Mouse (Mus musculus) hindbrain, embryonic 12.5 days (tissue): ENCODE measurements around the gene Eif2ak1. TPM values are rescaled to one million over a fixed set of nuclear protein-coding genes. Genes with fewer than 3 reads are reported as not detected.
"Not testable (repeated sequence)": the region's sequence is repeated elsewhere in the genome, so short reads cannot be mapped to it uniquely, and the experiment has no call there.

ENCODE experiments used
- ATAC-seq: fragments of 200-750 bp; cut with Nextera tagmentation; 2 replicates; pipeline ENCODE4 v1.8.0; 2017; ENCODE audit warnings: moderate TSS enrichment; ENCODE audit not compliant: low FRiP score
- H3K27ac ChIP-seq: fragments of 300-500 bp; sonication (generic); 2 replicates; pipeline ENCODE4 v1.5.1; 2016; ENCODE audit warnings: mild to moderate bottlenecking
- H3K27me3 ChIP-seq: fragments of 300-500 bp; sonication (generic); 2 replicates; pipeline ENCODE4 v1.6.1; 2016; ENCODE audit warnings: mild to moderate bottlenecking
- H3K36me3 ChIP-seq: fragments of 300-500 bp; sonication (generic); 2 replicates; pipeline ENCODE4 v1.6.1; 2016; ENCODE audit warnings: mild to moderate bottlenecking
- H3K4me1 ChIP-seq: fragments of 300-500 bp; sonication (generic); 2 replicates; pipeline ENCODE4 v1.6.1; 2016
- H3K4me2 ChIP-seq: fragments of 300-500 bp; sonication (generic); replicated peaks from 2 replicates; pipeline ENCODE4 v1.6.1; 2016; ENCODE audit warnings: mild to moderate bottlenecking
- H3K4me3 ChIP-seq: fragments of 300-500 bp; sonication (generic); 2 replicates; pipeline ENCODE4 v1.5.1; 2016; ENCODE audit warnings: mild to moderate bottlenecking
- H3K9ac ChIP-seq: fragments of 300-500 bp; sonication (generic); 2 replicates; pipeline ENCODE4 v1.6.1; 2016; ENCODE audit warnings: mild to moderate bottlenecking, moderate library complexity
- H3K9me3 ChIP-seq: fragments of 300-500 bp; sonication (generic); replicated peaks from 2 replicates; pipeline ENCODE4 v1.6.1; 2016; ENCODE audit warnings: mild to moderate bottlenecking
- WGBS: fragments of 180-500 bp; shearing (Covaris S2); methylation state at CpG from one replicate; pipeline ENCODE4 v1.1.7; 2016; 5-methylcytosine and 5-hydroxymethylcytosine counted together
- polyA plus RNA-seq: library from polyadenylated mRNA; unstranded; fragments of >200 nt; fragmentation: Nextera tagmentation; extraction: Ambion mirVana; gene quantifications from 2 replicates; pipeline ENCODE4 v1.2.1, GENCODE M21; 2016

Eif2ak1 gene
- 47.8 and 51.7 TPM in 2 replicates for polyA plus RNA-seq

- H3K9ac ChIP-seq: peak within 1 kb of the TSS; percentile 88
- H3K9me3 ChIP-seq: no peaks in the 10 kb centered on the region
- peak within 1 kb of the TSS; percentile 72 for H3K27ac ChIP-seq
- peak; percentile 99 for ATAC-seq
- no peaks in the 10 kb centered on the region for H3K36me3 ChIP-seq
- H3K4me2 ChIP-seq: peak within 1 kb of the TSS; percentile 71
- peaks cover 11% of the 10 kb centered on the region for H3K4me1 ChIP-seq
- no peaks in the 10 kb centered on the region for H3K27me3 ChIP-seq
- H3K4me3 ChIP-seq: peak within 1 kb of the TSS; percentile 88
- under 1% methylated on average over 37 of the region's 37 CpGs for WGBS
These were observed at the start of gene Eif2ak1 for GRCm38 (mm10) chr5:143817116-143817930. Gene Eif2ak1, plus strand, starts transcription at chr5:143817788.

- no peak overlapping the region for H3K4me2 ChIP-seq
- H3K27ac ChIP-seq: no peak overlapping the region
- no peak overlapping the region for H3K9ac ChIP-seq
- ATAC-seq: no peak
- H3K4me3 ChIP-seq: no peak overlapping the region
- H3K4me1 ChIP-seq: no peaks in the 10 kb centered on the region
- no peaks in the 10 kb centered on the region for H3K36me3 ChIP-seq
- H3K27me3 ChIP-seq: no peaks in the 10 kb centered on the region
- 88% methylated on average over 7 of the region's 8 CpGs for WGBS
- H3K9me3 ChIP-seq: no peaks in the 10 kb centered on the region
These were observed 35.6 kb upstream of the Eif2ak1 start for GRCm38 (mm10) chr5:143781951-143782350.

- Histone ChIP-seq H3K4me3 (no peak overlapping the region), H3K27ac (no peak overlapping the region), H3K9ac (no peak overlapping the region), H3K27me3 (no peaks in the 10 kb centered on the region), H3K4me2 (no peak overlapping the region), H3K9me3 (no peaks in the 10 kb centered on the region), H3K4me1 (no peaks in the 10 kb centered on the region), H3K36me3 (no peaks in the 10 kb centered on the region)
- no peak for ATAC-seq
- WGBS: 86% methylated on average over 6 of the region's 6 CpGs
These were observed 32.2 kb upstream of the Eif2ak1 start for GRCm38 (mm10) chr5:143785391-143785790.

- not testable (repeated sequence) for H3K4me2 ChIP-seq, ATAC-seq, H3K27me3 ChIP-seq, H3K4me3 ChIP-seq, H3K27ac ChIP-seq, H3K4me1 ChIP-seq, H3K9me3 ChIP-seq, H3K36me3 ChIP-seq, H3K9ac ChIP-seq
- 83% methylated on average over 6 of the region's 6 CpGs for WGBS
These were observed 16.4 kb upstream of the Eif2ak1 start for GRCm38 (mm10) chr5:143801216-143801615.

- H3K4me3 ChIP-seq: no peak overlapping the region
- no peaks in the 10 kb centered on the region for H3K9me3 ChIP-seq
- no peaks in the 10 kb centered on the region for H3K4me1 ChIP-seq
- no peak for ATAC-seq
- H3K36me3 ChIP-seq: no peaks in the 10 kb centered on the region
- WGBS: 86% methylated on average over 18 of the region's 18 CpGs
- H3K27me3 ChIP-seq: no peaks in the 10 kb centered on the region
- H3K9ac ChIP-seq: no peak overlapping the region
- no peak overlapping the region for H3K27ac ChIP-seq
- no peak overlapping the region for H3K4me2 ChIP-seq
These were observed 13.4 kb upstream of the Eif2ak1 start for GRCm38 (mm10) chr5:143804056-143804765.

GRCm38 (mm10) chr5:143807268-143807667 is 10.3 kb upstream of the Eif2ak1 start:
- H3K4me1 ChIP-seq: no peaks in the 10 kb centered on the region
- WGBS: 71% methylated on average over 3 of the region's 3 CpGs
- H3K9ac ChIP-seq: no peak overlapping the region
- no peaks in the 10 kb centered on the region for H3K36me3 ChIP-seq
- no peaks in the 10 kb centered on the region for H3K9me3 ChIP-seq
- H3K27ac ChIP-seq: no peak overlapping the region
- no peak overlapping the region for H3K4me3 ChIP-seq
- H3K4me2 ChIP-seq: no peak overlapping the region
- H3K27me3 ChIP-seq: no peaks in the 10 kb centered on the region
- ATAC-seq: no peak

GRCm38 (mm10) chr5:143809421-143810090 is 8.0 kb upstream of the Eif2ak1 start:
- no peak for ATAC-seq
- 78% methylated on average over 3 of the region's 3 CpGs for WGBS
- H3K4me2 ChIP-seq: no peak overlapping the region

GRCm38 (mm10) chr5:143811653-143812052 is 5.9 kb upstream of the Eif2ak1 start:
- Histone ChIP-seq H3K4me2 (no peak overlapping the region), H3K27ac (no peak overlapping the region), H3K4me1 (no peaks in the 10 kb centered on the region), H3K36me3 (no peaks in the 10 kb centered on the region), H3K4me3 (no peak overlapping the region), H3K9me3 (no peaks in the 10 kb centered on the region), H3K9ac (no peak overlapping the region), H3K27me3 (no peaks in the 10 kb centered on the region)
- 91% methylated on average over 5 of the region's 5 CpGs for WGBS
- ATAC-seq: no peak

More at GRCm38 (mm10) chr5:143809421-143810090, 8.0 kb upstream of the Eif2ak1 start:
- H3K9me3 ChIP-seq: no peaks in the 10 kb centered on the region
- H3K36me3 ChIP-seq: no peaks in the 10 kb centered on the region
- H3K4me3 ChIP-seq: no peak overlapping the region
- no peak overlapping the region for H3K27ac ChIP-seq
- no peak overlapping the region for H3K9ac ChIP-seq
- H3K27me3 ChIP-seq: no peaks in the 10 kb centered on the region
- H3K4me1 ChIP-seq: no peaks in the 10 kb centered on the region

- Histone ChIP-seq H3K9ac (no peak overlapping the region), H3K4me2 (no peak overlapping the region), H3K36me3 (no peaks in the 10 kb centered on the region), H3K27me3 (no peaks in the 10 kb centered on the region), H3K9me3 (no peaks in the 10 kb centered on the region), H3K27ac (no peak overlapping the region), H3K4me1 (peaks cover 11% of the 10 kb centered on the region), H3K4me3 (no peak overlapping the region)
- ATAC-seq: no peak
- WGBS: 78% methylated on average over 2 of the region's 2 CpGs
These were observed 3.0 kb upstream of the Eif2ak1 start for GRCm38 (mm10) chr5:143814626-143815025.

GRCm38 (mm10) chr5:143817931-143818311 is 333 bp downstream of the Eif2ak1 start:
- H3K27me3 ChIP-seq: no peaks in the 10 kb centered on the region
- H3K4me3 ChIP-seq: peak overlapping the region; percentile 88
- no peaks in the 10 kb centered on the region for H3K36me3 ChIP-seq
- H3K4me1 ChIP-seq: peaks cover 11% of the 10 kb centered on the region
- H3K27ac ChIP-seq: peak overlapping the region; percentile 72; the same call in 1 of the 2 replicates
- H3K9ac ChIP-seq: peak overlapping the region; percentile 88
- WGBS: under 1% methylated on average over 31 of the region's 32 CpGs
- H3K9me3 ChIP-seq: no peaks in the 10 kb centered on the region
- peak; percentile 78 for ATAC-seq
- peak overlapping the region; percentile 71 for H3K4me2 ChIP-seq

- Histone ChIP-seq H3K9me3 (no peaks in the 10 kb centered on the region), H3K27me3 (no peaks in the 10 kb centered on the region), H3K4me2 (peak overlapping the region; percentile 71), H3K27ac (no peak overlapping the region), H3K4me1 (peaks cover 11% of the 10 kb centered on the region), H3K9ac (peak overlapping the region; percentile 88), H3K36me3 (no peaks in the 10 kb centered on the region), H3K4me3 (peak overlapping the region; percentile 88)
- 22% methylated on average over 10 of the region's 10 CpGs for WGBS
- no peak for ATAC-seq
These were observed 873 bp downstream of the Eif2ak1 start for GRCm38 (mm10) chr5:143818461-143818860.

GRCm38 (mm10) chr5:143818949-143819348 is 1.4 kb downstream of the Eif2ak1 start:
- Histone ChIP-seq H3K9me3 (no peaks in the 10 kb centered on the region), H3K9ac (no peak overlapping the region; the same call in 1 of the 2 replicates), H3K27ac (no peak overlapping the region), H3K27me3 (no peaks in the 10 kb centered on the region), H3K4me2 (peak overlapping the region; percentile 71; the same call in 1 of the 2 replicates), H3K36me3 (no peaks in the 10 kb centered on the region), H3K4me3 (0 out of 2 replicates have a peak overlapping the region, but pooled peaks have one; percentile 88), H3K4me1 (peaks cover 11% of the 10 kb centered on the region)
- 89% methylated on average over 13 of the region's 13 CpGs for WGBS
- ATAC-seq: no peak
